Mouse (Mus musculus) hindbrain, embryonic 12.5 days (tissue): ENCODE measurements around the gene Lor. TPM values are rescaled to one million over a fixed set of nuclear protein-coding genes. Genes with fewer than 3 reads are reported as not detected.

Experiments
- ATAC-seq: fragments of 200-750 bp; cut with Nextera tagmentation; 2 replicates; pipeline ENCODE4 v1.8.0; 2017; ENCODE audit warnings: moderate TSS enrichment; ENCODE audit not compliant: low FRiP score
- H3K27ac ChIP-seq: fragments of 300-500 bp; sonication (generic); 2 replicates; pipeline ENCODE4 v1.5.1; 2016; ENCODE audit warnings: mild to moderate bottlenecking
- H3K27me3 ChIP-seq: fragments of 300-500 bp; sonication (generic); 2 replicates; pipeline ENCODE4 v1.6.1; 2016; ENCODE audit warnings: mild to moderate bottlenecking
- H3K36me3 ChIP-seq: fragments of 300-500 bp; sonication (generic); 2 replicates; pipeline ENCODE4 v1.6.1; 2016; ENCODE audit warnings: mild to moderate bottlenecking
- H3K4me1 ChIP-seq: fragments of 300-500 bp; sonication (generic); 2 replicates; pipeline ENCODE4 v1.6.1; 2016
- H3K4me2 ChIP-seq: fragments of 300-500 bp; sonication (generic); replicated peaks from 2 replicates; pipeline ENCODE4 v1.6.1; 2016; ENCODE audit warnings: mild to moderate bottlenecking
- H3K4me3 ChIP-seq: fragments of 300-500 bp; sonication (generic); 2 replicates; pipeline ENCODE4 v1.5.1; 2016; ENCODE audit warnings: mild to moderate bottlenecking
- H3K9ac ChIP-seq: fragments of 300-500 bp; sonication (generic); 2 replicates; pipeline ENCODE4 v1.6.1; 2016; ENCODE audit warnings: mild to moderate bottlenecking, moderate library complexity
- H3K9me3 ChIP-seq: fragments of 300-500 bp; sonication (generic); replicated peaks from 2 replicates; pipeline ENCODE4 v1.6.1; 2016; ENCODE audit warnings: mild to moderate bottlenecking
- WGBS: fragments of 180-500 bp; shearing (Covaris S2); methylation state at CpG from one replicate; pipeline ENCODE4 v1.1.7; 2016; 5-methylcytosine and 5-hydroxymethylcytosine counted together
- polyA plus RNA-seq: library from polyadenylated mRNA; unstranded; fragments of >200 nt; fragmentation: Nextera tagmentation; extraction: Ambion mirVana; gene quantifications from 2 replicates; pipeline ENCODE4 v1.2.1, GENCODE M21; 2016

Lor gene
- 7.0 and 8.0 TPM in 2 replicates for polyA plus RNA-seq

DNA sequence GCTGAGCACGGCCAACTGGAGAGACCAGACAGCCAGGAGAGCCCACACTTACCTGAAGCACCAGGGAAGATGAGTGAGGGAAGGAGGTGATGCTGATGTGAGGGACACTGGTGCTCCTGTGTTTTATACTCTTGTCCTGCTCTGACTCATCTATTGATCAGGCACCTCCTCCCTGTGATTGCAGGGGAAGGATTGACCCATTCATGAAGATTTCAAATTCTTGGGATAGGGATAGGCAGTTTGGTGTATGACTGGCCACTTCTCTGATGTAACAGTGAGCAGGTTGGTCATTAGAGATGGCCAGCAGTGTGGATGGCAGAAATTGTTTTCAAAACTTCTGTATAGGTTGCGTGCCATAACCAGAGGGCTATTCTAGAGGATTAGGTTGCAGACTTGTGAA is at the start of gene Lor:
Gene Lor (minus strand): TSS at position 101 of the 400 bp plus-strand sequence.
- Histone ChIP-seq H3K9ac (0 out of 2 replicates have a peak within 1 kb of the TSS, but pooled peaks have one; percentile 80), H3K4me1 (peaks cover 8% of the 10 kb centered on the region; the same call in 1 of the 2 replicates), H3K4me3 (peak within 1 kb of the TSS; percentile 72), H3K9me3 (no peaks in the 10 kb centered on the region), H3K27me3 (peaks cover 20% of the 10 kb centered on the region), H3K27ac (no peak within 1 kb of the TSS), H3K36me3 (no peaks in the 10 kb centered on the region), H3K4me2 (peak within 1 kb of the TSS; percentile 90)
- 76% methylated on average over 2 of the region's 2 CpGs for WGBS
- ATAC-seq = no peak

DNA sequence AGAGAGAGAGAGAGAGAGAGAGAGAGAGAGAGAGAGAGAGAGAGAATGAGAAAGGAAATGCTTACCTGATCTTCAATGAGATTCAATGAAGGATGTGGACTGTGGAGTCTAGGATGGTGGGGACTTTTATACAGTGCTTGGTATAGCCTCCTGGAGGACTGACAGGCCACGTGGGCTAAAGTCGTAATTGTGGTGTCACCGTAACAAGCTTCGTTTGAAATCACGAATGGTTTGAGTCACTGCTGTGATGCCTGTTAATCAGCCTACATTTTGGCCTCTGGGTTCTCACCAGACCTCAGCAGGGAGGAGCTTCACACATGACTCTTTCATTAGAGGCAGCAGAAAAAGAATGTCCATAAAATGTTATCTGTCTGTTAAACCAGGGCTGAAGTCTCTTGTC is 40.9 kb upstream of the Lor start, which contains the start of gene Prr9:
Gene Prr9 (minus strand): TSS at position 101 of the 400 bp plus-strand sequence.
- 83% methylated on average over 5 of the region's 5 CpGs for WGBS
- H3K27ac ChIP-seq = no peak within 1 kb of the TSS
- no peaks in the 10 kb centered on the region for H3K9me3 ChIP-seq
- no peak within 1 kb of the TSS for H3K4me3 ChIP-seq
- H3K9ac ChIP-seq = no peak within 1 kb of the TSS
- ATAC-seq = no peak
- no peak within 1 kb of the TSS for H3K4me2 ChIP-seq
- no peaks in the 10 kb centered on the region for H3K27me3 ChIP-seq
- H3K4me1 ChIP-seq = no peaks in the 10 kb centered on the region
- H3K36me3 ChIP-seq = no peaks in the 10 kb centered on the region

DNA sequence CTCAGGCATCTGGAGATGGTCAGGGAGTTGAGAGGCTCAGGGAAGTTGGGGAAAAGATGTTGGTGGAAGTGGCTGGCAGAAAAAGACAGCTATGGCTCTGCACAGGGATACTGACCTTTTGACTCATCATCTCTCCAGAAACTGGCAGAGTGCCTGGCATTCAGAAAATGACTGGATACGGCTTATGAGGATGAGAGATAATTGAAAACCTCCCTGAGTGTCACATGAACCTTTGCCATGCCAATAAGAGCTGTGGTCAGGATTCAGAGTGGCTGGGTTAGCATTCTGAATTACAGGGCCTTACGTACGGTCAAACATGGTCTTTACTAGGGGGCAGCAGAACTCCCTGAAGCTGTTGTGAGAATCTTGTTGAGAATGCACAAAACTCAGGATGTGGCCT is 38.0 kb upstream of the Lor start:
- H3K36me3 ChIP-seq = no peaks in the 10 kb centered on the region
- H3K4me3 ChIP-seq = no peak overlapping the region
- H3K27ac ChIP-seq = no peak overlapping the region
- no peaks in the 10 kb centered on the region for H3K9me3 ChIP-seq
- 82% methylated on average over 3 of the region's 3 CpGs for WGBS
- H3K4me2 ChIP-seq = no peak overlapping the region
- no peaks in the 10 kb centered on the region for H3K4me1 ChIP-seq
- no peaks in the 10 kb centered on the region for H3K27me3 ChIP-seq
- no peak overlapping the region for H3K9ac ChIP-seq
- ATAC-seq = no peak

DNA sequence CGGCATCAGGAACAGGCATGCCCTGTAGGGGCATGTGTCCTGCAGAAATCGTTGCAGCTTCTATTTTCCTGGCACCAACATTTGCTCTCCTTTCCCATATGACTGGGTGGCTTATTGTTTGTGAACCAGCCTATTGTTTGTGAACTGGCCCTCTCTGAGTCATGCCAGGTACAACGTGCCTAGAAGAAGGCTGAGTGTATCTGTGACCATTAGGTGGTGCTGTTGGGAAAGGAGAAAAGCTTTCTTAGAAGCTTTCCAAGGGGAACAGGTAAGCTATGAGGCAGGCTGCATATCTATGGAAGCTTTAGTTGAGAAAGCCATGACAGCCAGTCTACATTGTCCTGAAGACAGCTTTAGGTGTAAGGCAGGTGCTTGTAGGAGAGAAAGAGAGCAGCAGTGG is 35.0 kb upstream of the Lor start:
- no peak overlapping the region for H3K4me2 ChIP-seq
- WGBS = 35% methylated on average over 3 of the region's 3 CpGs
- no peaks in the 10 kb centered on the region for H3K27me3 ChIP-seq
- H3K9ac ChIP-seq = no peak overlapping the region
- H3K4me3 ChIP-seq = no peak overlapping the region
- H3K4me1 ChIP-seq = no peaks in the 10 kb centered on the region
- ATAC-seq = no peak
- H3K36me3 ChIP-seq = no peaks in the 10 kb centered on the region
- H3K9me3 ChIP-seq = no peaks in the 10 kb centered on the region
- no peak overlapping the region for H3K27ac ChIP-seq

DNA sequence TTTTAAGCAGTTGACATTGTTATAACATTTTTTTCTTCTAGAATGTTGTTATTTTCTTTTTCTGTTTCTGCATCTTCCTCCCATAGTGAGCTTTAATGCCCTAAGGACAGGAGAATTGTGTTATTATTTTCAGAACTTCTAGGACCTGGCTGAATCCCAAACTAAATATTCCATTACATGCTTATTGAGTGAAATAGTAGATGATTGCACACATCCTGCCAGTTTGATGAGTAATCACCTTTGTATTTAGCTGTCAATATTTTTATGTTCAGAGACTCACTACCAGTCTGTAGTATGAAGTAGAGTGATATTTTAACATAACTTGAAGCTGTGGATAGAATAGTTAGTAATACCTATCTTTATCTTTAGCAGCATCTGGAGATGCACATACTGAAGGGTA is 28.6 kb upstream of the Lor start:
- Histone ChIP-seq H3K4me2 (no peak overlapping the region), H3K9ac (no peak overlapping the region), H3K4me3 (no peak overlapping the region), H3K27me3 (no peaks in the 10 kb centered on the region), H3K4me1 (no peaks in the 10 kb centered on the region), H3K36me3 (no peaks in the 10 kb centered on the region), H3K27ac (no peak overlapping the region), H3K9me3 (no peaks in the 10 kb centered on the region)
- no peak for ATAC-seq

DNA sequence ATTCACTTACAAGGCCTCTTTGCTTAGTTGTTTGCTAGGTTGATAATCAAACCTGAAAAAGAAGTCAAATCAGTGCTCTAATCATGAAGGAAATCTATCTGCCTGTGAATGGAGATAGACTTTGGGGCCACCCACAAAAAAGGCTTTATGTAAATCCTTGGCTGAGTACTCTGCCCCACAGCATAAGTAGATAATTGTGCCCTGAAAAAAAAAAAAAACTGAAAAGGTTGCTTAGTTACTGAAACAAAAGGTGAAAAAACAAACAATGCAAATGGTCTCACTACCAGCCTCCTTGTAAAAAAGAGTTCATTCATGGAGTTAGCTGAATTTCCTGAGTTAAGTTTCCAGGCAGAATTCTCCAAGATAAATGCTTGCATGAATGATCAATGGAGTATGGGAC is 27.8 kb upstream of the Lor start:
- no peaks in the 10 kb centered on the region for H3K4me1 ChIP-seq
- H3K36me3 ChIP-seq = no peaks in the 10 kb centered on the region
- no peak overlapping the region for H3K4me2 ChIP-seq
- H3K9me3 ChIP-seq = no peaks in the 10 kb centered on the region
- no peak overlapping the region for H3K4me3 ChIP-seq
- no peak overlapping the region for H3K9ac ChIP-seq
- H3K27me3 ChIP-seq = no peaks in the 10 kb centered on the region
- no peak overlapping the region for H3K27ac ChIP-seq
- ATAC-seq = no peak

DNA sequence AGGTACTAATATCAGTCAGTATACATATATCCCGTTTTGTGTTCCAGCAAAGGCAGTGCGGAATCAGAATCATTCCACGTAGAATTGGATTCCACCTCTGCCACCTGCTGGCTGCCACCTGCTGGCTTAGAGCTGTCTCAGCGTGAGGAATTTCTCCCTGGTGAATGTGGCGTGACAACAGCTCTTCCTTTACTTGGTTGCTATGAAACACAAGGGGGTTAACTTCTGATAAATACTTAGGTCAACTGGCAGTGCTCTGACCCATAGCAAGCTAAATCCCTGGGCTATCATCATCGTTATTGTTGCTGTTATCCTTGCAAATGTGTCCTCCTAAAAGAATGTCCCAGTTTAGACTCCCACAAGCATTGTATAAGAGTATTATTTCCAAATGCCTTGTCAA is 23.6 kb upstream of the Lor start:
- peak; percentile 52; the same call in 1 of the 2 replicates for ATAC-seq
- WGBS = 11% methylated on average over 6 of the region's 6 CpGs
- Histone ChIP-seq H3K27ac (no peak overlapping the region), H3K4me3 (no peak overlapping the region), H3K9ac (no peak overlapping the region), H3K9me3 (no peaks in the 10 kb centered on the region), H3K4me1 (no peaks in the 10 kb centered on the region), H3K4me2 (no peak overlapping the region), H3K36me3 (no peaks in the 10 kb centered on the region), H3K27me3 (no peaks in the 10 kb centered on the region)

DNA sequence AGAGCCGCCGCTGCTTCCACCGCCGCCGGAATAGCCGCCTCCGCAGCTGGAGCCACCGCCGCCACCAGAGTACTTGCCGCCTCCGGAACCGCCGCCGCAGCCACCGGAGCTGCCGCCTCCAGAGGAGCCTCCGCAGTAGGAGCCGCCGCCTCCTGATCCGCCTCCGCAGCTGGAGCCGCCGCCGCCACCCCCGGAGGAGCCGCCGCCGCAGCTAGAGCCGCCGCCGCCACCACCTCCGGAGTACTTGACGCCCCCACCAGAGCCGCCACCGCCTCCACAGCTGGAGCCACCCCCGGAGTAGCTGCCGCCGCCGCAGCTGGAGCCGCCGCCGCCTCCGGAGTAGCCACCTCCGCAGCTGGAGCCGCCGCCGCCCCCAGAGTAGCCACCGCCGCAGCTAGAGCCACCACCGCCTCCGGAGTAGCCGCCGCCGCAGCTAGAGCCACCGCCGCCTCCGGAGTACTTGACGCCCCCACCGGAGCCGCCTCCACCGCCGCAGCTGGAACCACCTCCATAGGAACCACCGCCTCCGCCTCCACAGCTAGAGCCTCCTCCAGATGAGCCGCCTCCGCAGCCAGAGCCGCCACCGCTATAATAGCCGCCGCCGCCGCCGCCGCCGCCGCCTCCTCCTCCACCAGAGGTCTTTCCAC is 1.5 kb downstream of the Lor start:
- no peaks in the 10 kb centered on the region for H3K9me3 ChIP-seq
- H3K4me2 ChIP-seq = peak overlapping the region; percentile 90
- H3K9ac ChIP-seq = peak overlapping the region; percentile 80
- peak overlapping the region; percentile 95 for H3K27ac ChIP-seq
- H3K4me1 ChIP-seq = peaks cover 8% of the 10 kb centered on the region; the same call in 1 of the 2 replicates
- WGBS = 2% methylated on average over 56 of the region's 76 CpGs
- peaks cover 20% of the 10 kb centered on the region for H3K27me3 ChIP-seq
- H3K4me3 ChIP-seq = peak overlapping the region; percentile 72
- H3K36me3 ChIP-seq = no peaks in the 10 kb centered on the region
- peak; percentile 81 for ATAC-seq

DNA sequence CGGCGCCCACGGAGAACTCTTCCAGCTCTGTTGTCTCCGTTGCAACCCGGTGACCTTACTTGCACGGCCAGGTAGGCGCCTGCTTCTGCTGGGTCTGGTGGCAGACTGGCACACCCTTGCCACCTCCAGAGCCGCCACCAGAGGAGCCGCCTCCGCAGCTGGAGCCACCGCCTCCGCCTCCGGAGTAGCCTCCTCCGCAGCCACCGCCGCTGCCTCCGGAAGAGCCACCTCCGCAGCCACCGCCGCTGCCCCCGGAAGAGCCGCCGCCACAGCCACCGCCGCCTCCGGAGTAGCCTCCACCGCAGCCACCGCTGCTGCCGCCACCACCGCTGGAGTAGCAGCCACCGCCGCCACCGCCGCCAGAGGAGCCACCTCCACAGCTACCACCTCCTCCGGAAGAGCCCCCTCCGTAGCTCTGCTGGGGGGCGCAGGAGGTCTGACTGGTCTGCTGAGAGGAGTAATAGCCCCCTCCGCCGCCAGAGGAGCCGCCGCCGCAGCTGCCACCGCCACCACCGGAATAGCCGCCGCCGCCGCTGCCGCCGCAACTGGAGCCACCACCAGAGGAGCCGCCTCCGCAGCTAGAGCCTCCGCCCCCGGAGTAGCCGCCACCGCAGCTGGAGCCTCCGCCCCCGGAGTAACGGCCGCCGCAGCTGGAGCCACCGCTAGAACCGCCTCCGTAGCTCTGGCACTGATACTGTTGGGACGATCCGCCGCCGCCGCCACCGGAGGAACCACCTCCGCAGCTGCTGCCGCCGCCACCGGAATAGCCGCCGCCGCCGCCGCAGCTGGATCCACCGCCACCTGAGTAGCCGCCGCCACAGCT is 2.3 kb downstream of the Lor start:
- H3K27ac ChIP-seq = peak overlapping the region; percentile 95
- peaks cover 20% of the 10 kb centered on the region for H3K27me3 ChIP-seq
- peak overlapping the region; percentile 80 for H3K9ac ChIP-seq
- no peaks in the 10 kb centered on the region for H3K36me3 ChIP-seq
- under 1% methylated on average over 62 of the region's 82 CpGs for WGBS
- peak; percentile 83 for ATAC-seq
- H3K9me3 ChIP-seq = no peaks in the 10 kb centered on the region
- H3K4me2 ChIP-seq = peak overlapping the region; percentile 90
- H3K4me1 ChIP-seq = peaks cover 8% of the 10 kb centered on the region; the same call in 1 of the 2 replicates
- peak overlapping the region; percentile 72 for H3K4me3 ChIP-seq

DNA sequence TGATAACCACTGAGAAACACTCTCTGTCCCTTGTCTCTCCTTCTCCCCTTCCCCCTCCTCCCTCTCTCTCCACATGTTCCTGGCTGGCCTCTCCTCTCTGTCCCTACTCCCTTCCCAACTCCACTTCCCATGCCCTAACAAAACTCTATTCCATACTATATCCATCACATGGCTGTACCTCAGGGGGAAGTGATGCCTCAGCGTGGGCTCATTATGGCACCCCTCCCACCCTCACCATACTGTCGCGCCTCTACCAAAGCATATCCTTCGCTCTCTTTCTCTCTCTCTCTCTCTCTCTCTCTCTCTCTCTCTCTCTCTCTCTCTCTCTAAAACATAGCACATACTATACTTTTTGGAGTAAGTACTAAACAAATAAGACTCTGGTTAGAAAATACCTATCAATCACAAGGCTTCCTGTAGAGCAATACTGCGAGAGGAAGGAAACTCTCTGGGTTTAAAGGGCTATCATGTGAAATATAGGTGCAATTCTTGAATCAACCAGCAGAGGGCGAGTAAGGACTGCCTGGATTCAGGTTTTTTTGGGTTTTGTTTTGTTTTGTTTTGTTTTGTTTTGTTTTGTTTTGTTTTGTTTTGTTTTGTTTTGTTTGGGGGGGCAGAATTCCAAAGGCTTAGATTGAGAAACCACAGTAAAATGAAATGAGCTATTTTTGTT is 32.4 kb downstream of the Lor start:
- Histone ChIP-seq H3K4me1 (no peaks in the 10 kb centered on the region), H3K4me3 (no peak overlapping the region), H3K27me3 (no peaks in the 10 kb centered on the region), H3K9me3 (no peaks in the 10 kb centered on the region), H3K9ac (no peak overlapping the region), H3K27ac (no peak overlapping the region), H3K4me2 (no peak overlapping the region), H3K36me3 (no peaks in the 10 kb centered on the region)
- no peak for ATAC-seq
- 49% methylated on average over 6 of the region's 6 CpGs for whole genome bisulfite sequencing

DNA sequence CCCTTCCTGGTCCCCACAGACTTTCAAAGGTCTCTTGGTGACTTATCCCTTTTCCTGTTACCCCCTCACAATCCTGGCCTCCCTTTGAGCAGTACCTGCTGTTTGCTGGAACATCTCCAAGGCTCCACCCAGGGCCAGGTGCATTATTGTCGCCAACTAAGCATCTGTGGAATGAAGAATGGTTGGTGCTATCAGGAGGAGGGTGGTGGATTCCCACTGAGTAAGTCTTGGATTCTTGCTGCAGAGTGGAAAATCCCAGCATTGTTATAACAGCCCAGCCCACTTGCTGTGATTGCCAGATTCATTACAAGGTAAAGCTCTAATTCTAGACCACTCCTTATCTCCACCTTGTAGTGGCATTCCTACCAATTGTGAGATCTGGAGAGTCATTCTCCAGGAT is 49.0 kb downstream of the Lor start:
- Histone ChIP-seq H3K9me3 (no peaks in the 10 kb centered on the region), H3K4me3 (no peak overlapping the region), H3K4me1 (no peaks in the 10 kb centered on the region), H3K27ac (no peak overlapping the region), H3K9ac (no peak overlapping the region), H3K4me2 (no peak overlapping the region), H3K36me3 (no peaks in the 10 kb centered on the region), H3K27me3 (no peaks in the 10 kb centered on the region)
- WGBS = 52% methylated on average over 1 of the region's 1 CpGs
- ATAC-seq = no peak

DNA sequence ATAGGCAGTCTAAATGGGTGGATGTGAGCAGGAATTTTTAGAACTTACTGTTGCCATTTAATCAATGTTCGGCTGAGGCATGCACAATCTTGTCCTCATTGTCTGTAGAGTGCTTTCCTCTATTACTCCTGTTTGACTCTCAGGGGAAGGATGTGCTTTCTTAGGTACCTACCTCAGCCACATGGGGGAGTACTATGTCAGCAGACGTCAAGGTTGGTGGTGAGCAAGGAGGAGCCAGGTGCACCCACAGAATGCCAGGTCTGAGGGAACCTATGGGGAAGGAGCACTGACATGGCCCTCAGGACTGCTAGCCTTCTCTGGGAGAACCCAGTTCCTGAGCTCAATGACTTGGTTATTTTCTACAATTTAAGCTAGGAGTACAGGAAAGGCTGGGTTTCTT is 49.7 kb downstream of the Lor start:
- H3K4me3 ChIP-seq = no peak overlapping the region
- ATAC-seq = no peak
- no peaks in the 10 kb centered on the region for H3K36me3 ChIP-seq
- H3K9ac ChIP-seq = no peak overlapping the region
- H3K4me1 ChIP-seq = no peaks in the 10 kb centered on the region
- H3K4me2 ChIP-seq = no peak overlapping the region
- no peaks in the 10 kb centered on the region for H3K9me3 ChIP-seq
- WGBS = 48% methylated on average over 2 of the region's 2 CpGs
- H3K27me3 ChIP-seq = no peaks in the 10 kb centered on the region
- no peak overlapping the region for H3K27ac ChIP-seq
